Mouse (Mus musculus): ENCODE data around the gene A930004D18Rik. TPM values are rescaled to one million over a fixed set of nuclear protein-coding genes. Genes with fewer than 3 reads are reported as not detected.
"Not testable (repeated sequence)": the region's sequence is repeated elsewhere in the genome, so short reads cannot be mapped to it uniquely, and the experiment has no call there.

A930004D18Rik gene
- polyA plus RNA-seq, 1 experiment from 2014 or later, result 9.4 TPM

DNA sequence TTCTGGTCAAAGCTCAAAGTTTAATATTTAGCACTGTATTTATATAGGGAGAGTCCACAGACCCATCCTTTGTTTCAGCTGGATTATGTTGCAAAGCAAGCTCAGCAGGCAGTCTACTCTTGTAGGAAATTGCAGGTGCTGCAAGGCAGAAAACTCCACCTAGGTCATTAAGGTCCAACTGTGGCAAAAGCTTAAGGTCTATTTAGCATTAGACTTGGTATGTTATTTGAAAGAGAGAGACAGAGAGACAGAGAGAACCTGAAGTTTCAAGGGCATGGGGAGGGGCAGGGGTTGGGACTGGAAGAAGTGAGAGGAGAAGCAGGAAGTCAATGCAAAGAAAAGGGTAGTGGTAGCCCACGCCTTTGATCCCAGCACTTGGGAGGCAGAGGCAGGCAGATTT is 54.8 kb downstream of the A930004D18Rik start:
- Histone ChIP-seq H3K4me1 (ENCODE audit: control insufficient read depth, insufficient read depth, low read length) (no peaks in the 10 kb centered on the region), H3K27ac (ENCODE audit: low read depth, low read length) (no peak overlapping the region), H3K36me3 (ENCODE audit: control insufficient read depth, insufficient read depth, low read length) (no peaks in the 10 kb centered on the region), H3K27me3 (ENCODE audit: control insufficient read depth, insufficient read depth, low read length) (no peaks in the 10 kb centered on the region), H3K4me3 (ENCODE audit: low read length) (no peak overlapping the region), H3K9me3 (ENCODE audit: control insufficient read depth, low read length) (no peaks in the 10 kb centered on the region), H3K9ac (ENCODE audit: low read depth, low read length) (no peak overlapping the region), H3K4me2 (replicated peaks; ENCODE audit: low read depth, low read length) (no peak overlapping the region)
- ATAC-seq (ENCODE audit: low FRiP score, low TSS enrichment), result no peak
- 83% methylated on average over 1 of the region's 1 CpGs for WGBS

DNA sequence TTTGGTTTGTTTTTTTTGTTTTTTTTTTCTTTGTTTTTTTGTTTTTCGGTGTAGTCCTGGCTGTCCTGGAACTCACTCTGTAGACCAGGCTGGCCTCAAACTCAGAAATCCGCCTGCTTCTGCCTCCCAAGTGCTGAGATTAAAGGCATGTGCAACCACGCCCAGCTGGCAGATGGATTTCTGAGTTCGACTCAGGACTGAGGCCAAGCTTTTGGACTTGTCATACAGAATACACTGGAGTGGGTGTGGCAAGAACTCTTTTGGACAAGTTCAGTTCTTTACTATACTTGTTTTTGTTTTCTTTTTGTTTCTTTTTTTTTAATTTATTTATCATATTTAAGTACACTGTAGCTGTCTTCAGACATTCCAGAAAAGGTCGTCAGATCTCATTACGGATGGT is 58.8 kb downstream of the A930004D18Rik start:
- no peak overlapping the region for H3K4me3 ChIP-seq (ENCODE audit: low read length)
- WGBS, result 93% methylated on average over 6 of the region's 6 CpGs
- H3K36me3 ChIP-seq (ENCODE audit: control insufficient read depth, insufficient read depth, low read length), result no peaks in the 10 kb centered on the region
- no peak for ATAC-seq (ENCODE audit: low FRiP score, low TSS enrichment)
- peaks cover 3% of the 10 kb centered on the region; the same call in 1 of the 2 replicates for H3K4me1 ChIP-seq (ENCODE audit: control insufficient read depth, insufficient read depth, low read length)
- no peak overlapping the region for H3K9ac ChIP-seq (ENCODE audit: low read depth, low read length)
- H3K27me3 ChIP-seq (ENCODE audit: control insufficient read depth, insufficient read depth, low read length), result no peaks in the 10 kb centered on the region
- no peak overlapping the region for H3K4me2 ChIP-seq (replicated peaks; ENCODE audit: low read depth, low read length)
- no peaks in the 10 kb centered on the region for H3K9me3 ChIP-seq (ENCODE audit: control insufficient read depth, low read length)
- no peak overlapping the region for H3K27ac ChIP-seq (ENCODE audit: low read depth, low read length)

- ATAC-seq (ENCODE audit: low FRiP score, low TSS enrichment), result not testable (repeated sequence)
Measured at GRCm38 (mm10) chr2:17978251-17978650, 59.3 kb downstream of the A930004D18Rik start.

GRCm38 (mm10) chr2:17977645-17978044 is 59.9 kb downstream of the A930004D18Rik start:
- H3K36me3 ChIP-seq (ENCODE audit: control insufficient read depth, insufficient read depth, low read length); H3K9me3 ChIP-seq (ENCODE audit: control insufficient read depth, low read length); H3K4me1 ChIP-seq (ENCODE audit: control insufficient read depth, insufficient read depth, low read length); ATAC-seq (ENCODE audit: low FRiP score, low TSS enrichment); H3K27me3 ChIP-seq (ENCODE audit: control insufficient read depth, insufficient read depth, low read length); H3K9ac ChIP-seq (ENCODE audit: low read depth, low read length); H3K4me2 ChIP-seq (replicated peaks; ENCODE audit: low read depth, low read length); H3K27ac ChIP-seq (ENCODE audit: low read depth, low read length); H3K4me3 ChIP-seq (ENCODE audit: low read length): not testable (repeated sequence)

More at GRCm38 (mm10) chr2:17978251-17978650, 59.3 kb downstream of the A930004D18Rik start:
- not testable (repeated sequence) for H3K27ac ChIP-seq (ENCODE audit: low read depth, low read length); H3K36me3 ChIP-seq (ENCODE audit: control insufficient read depth, insufficient read depth, low read length); H3K27me3 ChIP-seq (ENCODE audit: control insufficient read depth, insufficient read depth, low read length); H3K4me3 ChIP-seq (ENCODE audit: low read length); H3K9me3 ChIP-seq (ENCODE audit: control insufficient read depth, low read length); H3K4me1 ChIP-seq (ENCODE audit: control insufficient read depth, insufficient read depth, low read length); H3K9ac ChIP-seq (ENCODE audit: low read depth, low read length); H3K4me2 ChIP-seq (replicated peaks; ENCODE audit: low read depth, low read length)
- WGBS, result 90% methylated on average over 7 of the region's 7 CpGs

DNA sequence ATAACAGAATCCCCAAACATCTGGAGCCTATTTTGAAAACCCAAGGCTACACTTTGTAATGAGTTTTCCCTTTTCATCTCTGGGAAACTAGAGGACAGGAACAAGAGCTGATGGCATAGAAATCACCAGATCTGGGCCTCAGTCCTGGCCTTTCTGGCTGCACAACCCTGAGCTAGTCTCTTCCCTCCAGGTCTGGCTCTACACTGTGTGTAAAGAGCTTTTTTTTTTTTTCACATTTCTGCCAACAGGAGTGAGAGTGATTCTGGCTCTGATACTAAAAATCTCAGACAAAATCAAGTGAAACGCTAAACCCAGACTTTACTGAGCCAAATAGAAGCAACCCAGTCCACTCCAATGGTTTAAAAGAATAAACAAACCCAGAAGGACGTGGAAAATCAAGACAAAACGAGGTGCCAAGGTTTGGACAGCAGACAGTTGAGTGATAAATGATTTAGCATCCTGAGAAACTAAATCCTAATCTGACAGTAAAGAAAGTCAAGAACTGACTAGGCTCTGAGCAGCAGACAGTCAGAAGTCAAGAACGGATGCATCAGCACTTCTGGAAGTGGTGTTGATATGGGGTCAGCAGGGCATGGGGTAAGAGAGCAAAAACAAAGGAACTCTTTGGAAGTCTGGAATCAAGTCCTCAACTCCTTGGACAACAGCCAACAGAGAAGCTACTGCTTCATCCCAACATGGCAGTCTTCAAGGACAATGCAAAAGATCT is 61.8 kb downstream of the A930004D18Rik start:
- WGBS, result 42% methylated on average over 4 of the region's 4 CpGs
- no peak overlapping the region for H3K4me3 ChIP-seq (ENCODE audit: low read length)
- no peak for ATAC-seq (ENCODE audit: low FRiP score, low TSS enrichment)
- no peaks in the 10 kb centered on the region for H3K9me3 ChIP-seq (ENCODE audit: control insufficient read depth, low read length)
- peaks cover 3% of the 10 kb centered on the region; the same call in 1 of the 2 replicates for H3K4me1 ChIP-seq (ENCODE audit: control insufficient read depth, insufficient read depth, low read length)
- no peak overlapping the region for H3K4me2 ChIP-seq (replicated peaks; ENCODE audit: low read depth, low read length)
- H3K9ac ChIP-seq (ENCODE audit: low read depth, low read length), result no peak overlapping the region
- H3K27me3 ChIP-seq (ENCODE audit: control insufficient read depth, insufficient read depth, low read length), result no peaks in the 10 kb centered on the region
- H3K27ac ChIP-seq (ENCODE audit: low read depth, low read length), result no peak overlapping the region
- H3K36me3 ChIP-seq (ENCODE audit: control insufficient read depth, insufficient read depth, low read length), result no peaks in the 10 kb centered on the region

Small RNA genes lying within 50 kb of the gene (microRNA-seq; reads per million reads assigned to microRNA genes)
- 9.9 reads per million, percentile 27 among the genes with 10 or more reads in this experiment for gene Mir7655

Other genes with a start within 250 kb of the A930004D18Rik start
- gene H2al2a, start 40.8 kb downstream of the A930004D18Rik start, polyA plus RNA-seq (2014; fragmentation: Nextera tagmentation; extraction: Ambion mirVana), result not detected in 2 replicates
- gene Skida1, start 11.3 kb upstream of the A930004D18Rik start, polyA plus RNA-seq (2014; fragmentation: Nextera tagmentation; extraction: Ambion mirVana), result 10.5 and 11.4 TPM in 2 replicates
- 58.7 and 74.9 TPM in 2 replicates for gene Mllt10, start 17.5 kb upstream of the A930004D18Rik start, polyA plus RNA-seq (2014; fragmentation: Nextera tagmentation; extraction: Ambion mirVana)